ENCODE assay signal across 8 mouse cellular contexts in the genomic region with DNA sequence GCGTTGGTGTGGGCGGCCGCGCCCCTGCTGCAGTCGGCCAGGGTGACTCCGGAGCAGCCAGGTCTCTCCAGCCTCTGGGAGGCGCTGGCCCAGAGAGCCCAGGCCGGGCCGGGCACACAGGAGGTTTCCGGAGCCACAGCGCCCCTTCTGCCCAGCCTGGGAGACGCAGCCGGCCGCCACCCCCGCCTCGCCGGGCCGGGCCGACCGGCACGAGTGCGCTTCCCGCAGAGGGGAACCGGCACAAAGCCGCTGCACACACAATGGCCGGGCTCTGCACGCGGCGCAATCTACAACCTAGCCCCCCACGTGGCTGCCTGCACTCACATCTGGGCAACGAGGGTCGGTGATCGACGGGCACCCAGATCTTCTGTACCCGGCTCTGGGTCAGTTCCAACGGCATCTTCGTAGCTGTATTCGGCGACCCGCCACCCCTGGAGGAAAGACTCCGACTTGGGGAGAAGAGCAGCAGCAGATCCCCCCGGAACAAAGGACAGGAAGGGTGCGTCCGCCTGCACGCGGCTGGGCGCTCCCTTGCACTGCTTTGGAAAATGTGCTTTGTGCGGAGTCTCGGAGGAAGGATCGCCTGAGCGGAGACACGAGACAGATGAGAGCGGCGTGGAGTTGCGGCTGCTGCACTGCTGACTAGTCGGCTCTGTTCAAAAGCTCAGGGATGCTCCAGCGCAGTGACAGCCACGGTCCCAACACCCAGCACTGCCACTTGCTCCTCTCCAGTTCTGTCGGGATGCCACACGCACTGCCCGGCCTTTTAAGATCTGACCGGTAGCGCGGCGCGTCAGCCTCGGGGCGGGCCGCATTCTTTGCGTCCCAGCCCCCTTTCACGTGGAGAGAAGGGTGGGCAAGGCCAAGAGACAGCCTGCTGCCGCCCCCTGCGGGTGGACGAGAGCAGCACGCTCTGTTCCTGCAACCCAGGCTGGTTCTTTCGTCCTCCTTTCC. TPM values are rescaled to one million over a fixed set of nuclear protein-coding genes. Genes with fewer than 3 reads are reported as not detected.
DNase-seq lines count a peak whose midpoint lies in the region; ATAC-seq and TF ChIP-seq lines count a peak whose summit lies in the region.

No protein-coding gene starts in this region.

- H3K4me3 ChIP-seq in heart, embryonic 11.5 days (ENCODE audit: low read depth, low read length): peak overlapping the region; percentile 70
- H3K4me3 ChIP-seq in kidney, embryonic 15.5 days (replicated peaks): peak overlapping the region; percentile 61
- H3K4me3 ChIP-seq in limb, embryonic 15.5 days: peak overlapping the region; percentile 63
- peak overlapping the region; percentile 65 for H3K4me3 ChIP-seq in midbrain, postnatal 0 days (ENCODE audit: low read depth, low read length)

- no peaks in the 10 kb centered on the region for H3K27me3 ChIP-seq in heart, embryonic 11.5 days (ENCODE audit: control insufficient read depth, insufficient read depth, low read length)
- peaks cover 12% of the 10 kb centered on the region for H3K27me3 ChIP-seq in kidney, embryonic 15.5 days
- no peaks in the 10 kb centered on the region for H3K27me3 ChIP-seq in limb, embryonic 15.5 days
- peaks cover 6% of the 10 kb centered on the region; the same call in 1 of the 2 replicates for H3K27me3 ChIP-seq in midbrain, postnatal 0 days (ENCODE audit: insufficient read depth, low read length)

- peak overlapping the region; percentile 88 for H3K27ac ChIP-seq in heart, embryonic 11.5 days (ENCODE audit: low read depth, low read length)
- H3K27ac ChIP-seq in kidney, embryonic 15.5 days: peak overlapping the region; percentile 90
- peak overlapping the region; percentile 95 for H3K27ac ChIP-seq in limb, embryonic 15.5 days
- H3K27ac ChIP-seq in midbrain, postnatal 0 days (ENCODE audit: low read depth, low read length): peak overlapping the region; percentile 85

- H3K4me1 ChIP-seq in heart, embryonic 11.5 days (ENCODE audit: control insufficient read depth, insufficient read depth, low read length): peaks cover 30% of the 10 kb centered on the region
- H3K4me1 ChIP-seq in kidney, embryonic 15.5 days: peaks cover 46% of the 10 kb centered on the region
- H3K4me1 ChIP-seq in limb, embryonic 15.5 days: peaks cover 40% of the 10 kb centered on the region
- no peaks in the 10 kb centered on the region; the same call in 1 of the 2 replicates for H3K4me1 ChIP-seq in midbrain, postnatal 0 days (ENCODE audit: insufficient read depth, low read length)

- under 1% methylated on average over 76 of the region's 76 CpGs for WGBS in heart, embryonic 11.5 days (ENCODE audit: insufficient replicate concordance)
- WGBS in kidney, embryonic 15.5 days: under 1% methylated on average over 76 of the region's 76 CpGs
- WGBS in limb, embryonic 15.5 days: under 1% methylated on average over 76 of the region's 76 CpGs
- 0% methylated on average over 71 of the region's 76 CpGs for WGBS in midbrain, postnatal 0 days

- peak; percentile 93 to 94 for DNase-seq in B cell, adult 2 months
- DNase-seq in brain, adult 2 months (ENCODE audit: low read depth, low spot score): peak; percentile 95
- DNase-seq in midbrain, postnatal 0 days (ENCODE audit: low spot score): peak; percentile 95
- DNase-seq in spleen, postnatal 10 days (ENCODE audit: low spot score in 2 of 2): peak; percentile 77 to 88

- H3K4me2 ChIP-seq in heart, embryonic 11.5 days: peak overlapping the region; percentile 85
- H3K4me2 ChIP-seq in kidney, embryonic 15.5 days: peak overlapping the region; percentile 94
- H3K4me2 ChIP-seq in limb, embryonic 15.5 days: peak overlapping the region; percentile 90
- H3K4me2 ChIP-seq in midbrain, postnatal 0 days (ENCODE audit: low read depth, low read length, poor library complexity, severe bottlenecking): peak overlapping the region; percentile 95

- H3K9ac ChIP-seq in heart, embryonic 11.5 days (ENCODE audit: low read depth, low read length): peak overlapping the region; percentile 83
- peak overlapping the region; percentile 64 for H3K9ac ChIP-seq in kidney, embryonic 15.5 days
- H3K9ac ChIP-seq in limb, embryonic 15.5 days: peak overlapping the region; percentile 51
- peak overlapping the region; percentile 81 for H3K9ac ChIP-seq in midbrain, postnatal 0 days (replicated peaks; ENCODE audit: low read length, poor library complexity, severe bottlenecking)

- no peaks in the 10 kb centered on the region for H3K9me3 ChIP-seq in heart, embryonic 11.5 days (replicated peaks; ENCODE audit: control insufficient read depth, low read length)
- no peaks in the 10 kb centered on the region for H3K9me3 ChIP-seq in kidney, embryonic 15.5 days (replicated peaks)
- H3K9me3 ChIP-seq in limb, embryonic 15.5 days: no peaks in the 10 kb centered on the region
- no peaks in the 10 kb centered on the region for H3K9me3 ChIP-seq in midbrain, postnatal 0 days (ENCODE audit: low read length)

- peaks cover 2% of the 10 kb centered on the region for H3K36me3 ChIP-seq in heart, embryonic 11.5 days (ENCODE audit: control insufficient read depth, insufficient read depth, low read length)
- no peaks in the 10 kb centered on the region for H3K36me3 ChIP-seq in kidney, embryonic 15.5 days
- H3K36me3 ChIP-seq in limb, embryonic 15.5 days: peaks cover 11% of the 10 kb centered on the region; the same call in 1 of the 2 replicates
- H3K36me3 ChIP-seq in midbrain, postnatal 0 days (ENCODE audit: insufficient read depth, low read length): no peaks in the 10 kb centered on the region

- 0 out of 2 replicates have a peak, but pooled peaks have one; percentile 43 for ATAC-seq in erythroblast, adult 5-6 weeks (replicated peaks; ENCODE audit: low FRiP score, poor library complexity, severe bottlenecking)
- peak; percentile 72 for ATAC-seq in heart, embryonic 11.5 days (replicated peaks; ENCODE audit: insufficient number of reproducible peaks, low FRiP score, low TSS enrichment)
- peak; percentile 90 for ATAC-seq in kidney, embryonic 15.5 days (replicated peaks; ENCODE audit: low FRiP score)
- ATAC-seq in limb, embryonic 15.5 days (ENCODE audit: insufficient number of reproducible peaks, low FRiP score, low TSS enrichment, low read depth): peak; percentile 83
- ATAC-seq in midbrain, postnatal 0 days (ENCODE audit: low FRiP score): peak; percentile 90

- TF ChIP-seq CTCF in midbrain, postnatal 0 days (IDR thresholded peaks at IDR 0.05): peak; percentile 91

RNA-seq across cellular contexts. Expression of a gene that starts 52.3 kb away (rescaled TPM):
- 11.5 and 27.3 TPM in 2 replicates for total RNA-seq in erythroblast, adult 5-6 weeks (2015; ENCODE audit: low replicate concordance)
- total RNA-seq in erythroblast, adult 5-6 weeks (2017; ENCODE audit: low replicate concordance): 5.0 and 11.5 TPM in 2 replicates
- polyA plus RNA-seq in heart, embryonic 11.5 days (2014; fragmentation: Nextera tagmentation; extraction: Ambion mirVana): 13.8 and 17.0 TPM in 2 replicates
- 13.2 and 13.9 TPM in 2 replicates for polyA plus RNA-seq in kidney, embryonic 15.5 days (2015; fragmentation: Nextera tagmentation; extraction: Ambion mirVana)
- polyA plus RNA-seq in limb, embryonic 15.5 days (2015; fragmentation: Nextera tagmentation; extraction: Ambion mirVana): 16.8 and 18.8 TPM in 2 replicates
- 14.7 and 17.8 TPM in 2 replicates for total RNA-seq in midbrain, postnatal 0 days (2014; rRNA removed)
- 20.9 and 23.5 TPM in 2 replicates for polyA plus RNA-seq in midbrain, postnatal 0 days (2015; fragmentation: Nextera tagmentation; extraction: Ambion mirVana)

Comparison
In these comparisons a context has a peak if more than half of its experiments do, and no peak if none do; other contexts are left out.
1. Peak in every context shown above with its lines: DNase-seq, ATAC-seq, H3K4me3 ChIP-seq and H3K27ac ChIP-seq.